Mouse (Mus musculus) heart, embryonic 11.5 days (tissue): ENCODE results near the gene Siglec1. TPM values are rescaled to one million over a fixed set of nuclear protein-coding genes. Genes with fewer than 3 reads are reported as not detected.

Experiments
- ATAC-seq: fragments of 200-750 bp; cut with Nextera tagmentation; replicated peaks from 2 replicates; pipeline ENCODE4 v1.8.0; 2017; ENCODE audit warnings: moderate library complexity; ENCODE audit not compliant: insufficient number of reproducible peaks, low FRiP score, low TSS enrichment
- H3K27ac ChIP-seq: fragments of 300-500 bp; sonication (generic); 2 replicates; pipeline ENCODE4 v1.5.1; 2014; ENCODE audit warnings: mild to moderate bottlenecking, low read depth, low read length
- H3K27me3 ChIP-seq: fragments of 300-500 bp; sonication (generic); 2 replicates; pipeline ENCODE4 v1.6.1; 2014; ENCODE audit warnings: mild to moderate bottlenecking, low read length, mixed read lengths; ENCODE audit not compliant: control insufficient read depth, insufficient read depth
- H3K36me3 ChIP-seq: fragments of 300-500 bp; sonication (generic); 2 replicates; pipeline ENCODE4 v1.6.1; 2014; ENCODE audit warnings: mild to moderate bottlenecking, low read length, moderate library complexity, mixed read lengths; ENCODE audit not compliant: control insufficient read depth, insufficient read depth
- H3K4me1 ChIP-seq: fragments of 300-500 bp; sonication (generic); 2 replicates; pipeline ENCODE4 v1.6.1; 2014; ENCODE audit warnings: low read length; ENCODE audit not compliant: control insufficient read depth, insufficient read depth
- H3K4me2 ChIP-seq: fragments of 300-500 bp; sonication (generic); 2 replicates; pipeline ENCODE4 v1.6.1; 2014; ENCODE audit warnings: mild to moderate bottlenecking, moderate library complexity
- H3K4me3 ChIP-seq: fragments of 300-500 bp; sonication (generic); 2 replicates; pipeline ENCODE4 v1.5.1; 2014; ENCODE audit warnings: low read depth, low read length
- H3K9ac ChIP-seq: fragments of 300-500 bp; sonication (generic); 2 replicates; pipeline ENCODE4 v1.6.1; 2014; ENCODE audit warnings: mild to moderate bottlenecking, low read depth, low read length, moderate library complexity
- H3K9me3 ChIP-seq: fragments of 300-500 bp; sonication (generic); replicated peaks from 2 replicates; pipeline ENCODE4 v1.6.1; 2016; ENCODE audit warnings: low read length; ENCODE audit not compliant: control insufficient read depth
- WGBS: fragments of 180-500 bp; shearing (Covaris S2); extraction: QIAGEN DNeasy Blood & Tissue Kit; methylation state at CpG from one replicate; pipeline ENCODE4 v1.1.7; 2014; ENCODE audit not compliant: insufficient replicate concordance; 5-methylcytosine and 5-hydroxymethylcytosine counted together
- polyA plus RNA-seq: library from polyadenylated mRNA; unstranded; fragments of >200 nt; fragmentation: Nextera tagmentation; extraction: Ambion mirVana; gene quantifications from 2 replicates; pipeline ENCODE4 v1.2.1, GENCODE M21; 2014

The Siglec1 gene
- polyA plus RNA-seq, 1 experiment from 2014 or later: 0.16 TPM

GRCm38 (mm10) chr2:131128636-131129157 lies 42.1 kb upstream of the Siglec1 start:
- Histone ChIP-seq H3K27me3 (peaks cover 3% of the 10 kb centered on the region; the same call in 1 of the 2 replicates), H3K4me1 (peaks cover 37% of the 10 kb centered on the region), H3K36me3 (no peaks in the 10 kb centered on the region), H3K4me3 (peak overlapping the region; percentile 70), H3K9ac (peak overlapping the region; percentile 85; the same call in 1 of the 2 replicates), H3K4me2 (peak overlapping the region; percentile 90), H3K27ac (no peak overlapping the region; the same call in 1 of the 2 replicates), H3K9me3 (no peaks in the 10 kb centered on the region)
- 78% methylated on average over 3 of the region's 3 CpGs for WGBS
- ATAC-seq: no peak

GRCm38 (mm10) chr2:131128211-131128610 lies 41.6 kb upstream of the Siglec1 start:
- H3K4me1 ChIP-seq: peaks cover 37% of the 10 kb centered on the region
- H3K4me2 ChIP-seq: peak overlapping the region; percentile 90

GRCm38 (mm10) chr2:131127161-131127730 lies 40.7 kb upstream of the Siglec1 start, which contains the start of gene Hspa12b:
Hspa12b (plus strand) TSS chr2:131127280.
- peak; percentile 92 for ATAC-seq
- H3K9ac ChIP-seq: peak within 1 kb of the TSS; percentile 85
- no peaks in the 10 kb centered on the region for H3K9me3 ChIP-seq
- 1% methylated on average over 28 of the region's 28 CpGs for WGBS
- H3K27me3 ChIP-seq: peaks cover 3% of the 10 kb centered on the region; the same call in 1 of the 2 replicates
- peak within 1 kb of the TSS; percentile 90 for H3K4me2 ChIP-seq
- peak within 1 kb of the TSS; percentile 70 for H3K4me3 ChIP-seq
- H3K4me1 ChIP-seq: peaks cover 34% of the 10 kb centered on the region
- peak within 1 kb of the TSS; percentile 78 for H3K27ac ChIP-seq
- H3K36me3 ChIP-seq: no peaks in the 10 kb centered on the region

More at GRCm38 (mm10) chr2:131128211-131128610, 41.6 kb upstream of the Siglec1 start:
- Histone ChIP-seq H3K36me3 (no peaks in the 10 kb centered on the region), H3K9ac (peak overlapping the region; percentile 85), H3K9me3 (no peaks in the 10 kb centered on the region), H3K4me3 (peak overlapping the region; percentile 70), H3K27me3 (peaks cover 3% of the 10 kb centered on the region; the same call in 1 of the 2 replicates), H3K27ac (no peak overlapping the region)
- no peak for ATAC-seq
- 71% methylated on average over 5 of the region's 5 CpGs for WGBS

GRCm38 (mm10) chr2:131125964-131126815 lies 39.6 kb upstream of the Siglec1 start:
- 44% methylated on average over 9 of the region's 9 CpGs for WGBS
- peak overlapping the region; percentile 85 for H3K9ac ChIP-seq
- H3K27ac ChIP-seq: peak overlapping the region; percentile 78
- H3K36me3 ChIP-seq: no peaks in the 10 kb centered on the region
- H3K4me2 ChIP-seq: peak overlapping the region; percentile 90
- H3K27me3 ChIP-seq: peaks cover 3% of the 10 kb centered on the region; the same call in 1 of the 2 replicates
- H3K4me1 ChIP-seq: peaks cover 28% of the 10 kb centered on the region
- no peaks in the 10 kb centered on the region for H3K9me3 ChIP-seq
- H3K4me3 ChIP-seq: no peak overlapping the region
- ATAC-seq: no peak

GRCm38 (mm10) chr2:131125157-131125963 lies 38.8 kb upstream of the Siglec1 start:
- no peaks in the 10 kb centered on the region for H3K36me3 ChIP-seq
- no peak overlapping the region for H3K4me2 ChIP-seq
- 84% methylated on average over 9 of the region's 9 CpGs for WGBS
- ATAC-seq: no peak
- no peaks in the 10 kb centered on the region for H3K9me3 ChIP-seq
- H3K9ac ChIP-seq: no peak overlapping the region
- H3K4me3 ChIP-seq: no peak overlapping the region
- H3K4me1 ChIP-seq: peaks cover 28% of the 10 kb centered on the region
- H3K27ac ChIP-seq: no peak overlapping the region
- peaks cover 3% of the 10 kb centered on the region; the same call in 1 of the 2 replicates for H3K27me3 ChIP-seq

GRCm38 (mm10) chr2:131124166-131124565 lies 37.6 kb upstream of the Siglec1 start:
- no peak overlapping the region for H3K27ac ChIP-seq
- peaks cover 28% of the 10 kb centered on the region for H3K4me1 ChIP-seq
- H3K9me3 ChIP-seq: no peaks in the 10 kb centered on the region
- H3K27me3 ChIP-seq: peaks cover 3% of the 10 kb centered on the region; the same call in 1 of the 2 replicates
- H3K4me2 ChIP-seq: no peak overlapping the region
- ATAC-seq: no peak
- no peak overlapping the region for H3K4me3 ChIP-seq
- H3K36me3 ChIP-seq: no peaks in the 10 kb centered on the region
- WGBS: 49% methylated on average over 3 of the region's 3 CpGs
- no peak overlapping the region for H3K9ac ChIP-seq

- no peak for ATAC-seq
- Histone ChIP-seq H3K27ac (no peak overlapping the region), H3K27me3 (no peaks in the 10 kb centered on the region), H3K4me1 (no peaks in the 10 kb centered on the region), H3K9me3 (no peaks in the 10 kb centered on the region), H3K36me3 (no peaks in the 10 kb centered on the region), H3K4me3 (no peak overlapping the region), H3K4me2 (no peak overlapping the region), H3K9ac (no peak overlapping the region)
- WGBS: 74% methylated on average over 2 of the region's 2 CpGs
Observed at GRCm38 (mm10) chr2:131118968-131119574, 32.5 kb upstream of the Siglec1 start.
